Mouse (Mus musculus) frontal cortex, postnatal 25 days (tissue): ENCODE data around the gene Gm28102.
"Not testable (repeated sequence)": the region's sequence is repeated elsewhere in the genome, so short reads cannot be mapped to it uniquely, and the experiment has no call there.

Experiments used
- DNase-seq, 2 experiments: peaks; one replicate each; pipeline ENCODE4 v3.0.0; 2022; ENCODE audit warnings: low spot score in 2 of 2

Gene Gm28102

GRCm38 (mm10) chrY:88053015-88053414, at the start of gene Gm28102:
Gm28102 (plus strand) TSS chrY:88053315.
- DNase-seq, result not testable (repeated sequence)
